Mouse (Mus musculus) neutrophil, adult 5-6 weeks (primary cell): Measurements from ENCODE around the gene Upp1. TPM values are rescaled to one million over a fixed set of nuclear protein-coding genes. Genes with fewer than 3 reads are reported as not detected.
"Not testable (repeated sequence)": the region's sequence is repeated elsewhere in the genome, so short reads cannot be mapped to it uniquely, and the experiment has no call there.

ENCODE experiments used
- ATAC-seq: fragments of 151-379, 151-347 bp; 2 replicates; pipeline ENCODE4 v1.8.0; 2017; ENCODE audit warnings: mild to moderate bottlenecking, moderate TSS enrichment; ENCODE audit not compliant: insufficient number of reproducible peaks, poor library complexity, low FRiP score, severe bottlenecking; ENCODE audit errors: extremely low read depth
- total RNA-seq: library from RNA; stranded (forward); fragments of 200-1000 nt; gene quantifications from 2 replicates; pipeline ENCODE4 v1.2.3, GENCODE M21; 2017

Upp1 gene
- total RNA-seq, 1 experiment from 2014 or later, result 24.2 TPM

- 0 out of 2 replicates have a peak, but pooled peaks have one; percentile 39 for ATAC-seq
Observed at GRCm38 (mm10) chr11:9146683-9147082, 28.8 kb downstream of the Upp1 start.

DNA sequence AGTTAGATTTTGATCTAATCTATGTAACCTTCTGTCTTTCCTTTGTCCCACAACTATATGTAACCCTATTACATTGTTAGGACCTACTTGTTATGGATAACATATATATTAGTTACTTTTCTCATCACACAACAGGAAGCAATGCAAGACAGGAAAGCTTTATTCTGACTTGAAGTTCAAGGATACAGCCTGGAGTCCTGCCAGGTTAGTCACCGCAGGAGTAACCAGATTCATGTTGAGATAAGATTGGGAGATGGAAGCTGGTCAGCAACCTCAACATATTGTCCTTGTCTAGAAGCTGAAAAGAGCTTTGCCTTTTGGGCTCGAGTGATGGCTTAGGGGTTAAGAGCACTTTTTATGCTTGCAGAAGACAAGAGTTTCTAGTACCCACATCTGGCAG, 30.3 kb downstream of the Upp1 start:
- no peak for ATAC-seq

DNA sequence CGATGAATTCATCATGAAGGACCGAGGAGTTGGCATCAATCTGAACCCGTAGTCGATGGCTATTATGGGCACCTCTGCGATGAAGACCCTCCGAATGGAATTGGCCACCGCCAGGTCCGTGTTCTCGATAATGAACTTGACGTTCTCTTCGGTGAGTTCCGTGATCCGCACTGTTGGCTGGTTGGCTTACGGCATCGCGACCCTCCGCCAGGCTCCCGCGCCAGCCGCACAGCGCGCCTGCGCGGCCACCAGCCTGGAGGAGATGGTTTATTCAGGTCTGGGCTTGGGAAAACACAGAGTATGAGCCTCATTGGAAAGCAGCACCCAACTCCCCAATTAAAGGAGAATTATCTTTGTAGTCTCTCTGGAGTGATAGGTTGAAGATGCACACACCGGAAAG, 32.5 kb downstream of the Upp1 start:
- not testable (repeated sequence) for ATAC-seq

DNA sequence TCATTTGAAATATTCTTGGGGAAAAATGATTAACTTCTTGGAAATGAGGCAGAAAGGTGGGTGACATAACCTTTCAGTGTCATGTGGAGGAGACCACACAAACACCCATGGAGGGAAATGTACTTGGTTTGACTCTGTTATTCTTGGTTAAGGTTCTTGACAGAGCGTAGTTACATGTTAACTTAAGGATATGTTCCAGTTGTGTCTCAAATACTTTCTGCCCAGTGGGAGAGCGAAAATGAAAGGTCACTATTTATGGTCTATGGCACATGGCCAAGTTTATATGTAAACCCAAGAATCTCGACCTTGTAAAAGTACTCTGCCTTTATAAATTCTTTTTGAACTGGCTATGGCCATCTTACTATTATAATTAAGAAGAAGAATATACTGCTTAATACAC, 42.0 kb downstream of the Upp1 start:
- no peak for ATAC-seq

DNA sequence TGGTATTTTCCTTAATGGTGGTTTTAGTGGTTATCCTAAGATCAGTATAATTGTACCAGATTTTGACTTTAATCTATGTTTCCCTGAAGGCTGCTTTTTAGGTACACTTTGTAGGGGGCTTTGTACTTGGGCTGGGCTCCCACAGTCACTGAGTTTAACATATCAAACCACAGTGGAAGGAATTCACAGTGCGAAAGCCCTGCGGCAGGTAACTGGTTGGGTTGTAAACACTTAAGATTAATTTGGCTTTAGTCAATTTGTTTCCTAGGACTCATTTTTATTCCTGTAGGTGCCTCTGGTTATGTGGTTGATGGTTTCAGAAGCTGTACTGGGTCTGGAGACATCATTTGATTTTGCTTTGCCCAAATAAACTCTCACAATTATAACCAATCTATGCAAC, 49.4 kb downstream of the Upp1 start:
- no peak for ATAC-seq

DNA sequence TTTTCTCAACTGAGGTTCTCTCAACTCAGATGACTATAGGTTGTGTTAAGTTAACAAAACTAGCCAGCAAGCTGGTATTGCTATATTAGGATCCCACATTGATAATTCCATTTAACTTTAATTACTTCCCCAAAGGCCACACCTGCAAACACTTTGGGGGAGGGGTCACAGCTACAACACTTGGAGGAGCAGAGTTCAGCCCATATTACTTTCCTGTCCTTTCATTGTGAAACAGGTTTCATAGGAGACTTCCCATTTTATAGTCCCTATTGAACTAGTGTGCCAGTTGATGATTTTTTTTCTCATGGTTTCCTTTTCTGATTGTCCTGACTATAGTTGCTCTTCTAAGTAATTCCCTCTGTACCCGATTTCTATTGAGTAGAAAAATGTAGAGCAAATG, 63.6 kb downstream of the Upp1 start:
- no peak for ATAC-seq

Other genes with a start within 250 kb of the Upp1 start
- not detected in 2 replicates for gene Pkd1l1, start 144.8 kb upstream of the Upp1 start, total RNA-seq
- 9.7 and 11.3 TPM in 2 replicates for gene Hus1, start 106.9 kb upstream of the Upp1 start, total RNA-seq
- 0.23 and 0.37 TPM in 2 replicates for gene Gm11992, start 69.5 kb upstream of the Upp1 start, total RNA-seq
- gene Sun3, start 69.1 kb upstream of the Upp1 start, total RNA-seq, result not detected in 2 replicates
- gene Abca13, start 73.8 kb downstream of the Upp1 start, total RNA-seq, result 1.2 and 1.8 TPM in 2 replicates